Mouse (Mus musculus) left cerebral cortex, postnatal 10 days (tissue): Measurements from ENCODE around the gene Hadh. TPM values are rescaled to one million over a fixed set of nuclear protein-coding genes. Genes with fewer than 3 reads are reported as not detected.

Source experiments
- DNase-seq, 2 experiments: peaks; one replicate each; pipeline ENCODE4 v3.0.0; 2021 to 2022; ENCODE audit warnings: low spot score in 2 of 2, mixed read lengths in 1 of 2; ENCODE audit errors: extremely low spot score in 1 of 2
- intact Hi-C: fragments of 180-260 bp; cut with DNase I; formaldehyde crosslinking; loops from one replicate; pipeline ENCODE4 v1.15.1; 2025
- total RNA-seq, 2 experiments: library from RNA; stranded (reverse); gene quantifications; 2 replicates each; pipeline ENCODE4 v1.2.3; 2021

Hadh gene
- total RNA-seq, 2 experiments from 2014 or later: 20.1 to 20.6 TPM

GRCm38 (mm10) chr3:131274151-131274550 is 2.2 kb upstream of the Hadh start:
- intact Hi-C loops: no loop called here
- no peak for DNase-seq

- intact Hi-C loops: no loop called here
- no peak for DNase-seq
Measured at GRCm38 (mm10) chr3:131272374-131273100, 636 bp upstream of the Hadh start.

- peak; percentile 20 to 73 for DNase-seq
- intact Hi-C loops: no loop called here
Measured at GRCm38 (mm10) chr3:131271157-131271556, 744 bp downstream of the Hadh start.

GRCm38 (mm10) chr3:131270381-131270780 is 1.5 kb downstream of the Hadh start:
- DNase-seq: no peak
- intact Hi-C loops: no loop called here

- intact Hi-C loops: no loop called here
- no peak for DNase-seq
Measured at GRCm38 (mm10) chr3:131266366-131267050, 5.4 kb downstream of the Hadh start.

- DNase-seq: no peak
- intact Hi-C loops: no loop called here
Measured at GRCm38 (mm10) chr3:131265516-131265915, 6.4 kb downstream of the Hadh start.

- intact Hi-C loops: no loop called here
- no peak for DNase-seq
Measured at GRCm38 (mm10) chr3:131263766-131264486, 8.0 kb downstream of the Hadh start.

- DNase-seq: no peak
- intact Hi-C loops: no loop called here
Measured at GRCm38 (mm10) chr3:131260418-131260817, 11.5 kb downstream of the Hadh start.

- intact Hi-C loops: no loop called here
- no peak for DNase-seq
Measured at GRCm38 (mm10) chr3:131259392-131259965, 12.4 kb downstream of the Hadh start.

- intact Hi-C loops: no loop called here
Measured at GRCm38 (mm10) chr3:131258921-131259320, 13.0 kb downstream of the Hadh start.

GRCm38 (mm10) chr3:131255399-131255981 is 16.4 kb downstream of the Hadh start:
- intact Hi-C loops: no loop called here
- DNase-seq: no peak

More at GRCm38 (mm10) chr3:131258921-131259320, 13.0 kb downstream of the Hadh start:
- no peak for DNase-seq

GRCm38 (mm10) chr3:131254991-131255390 is 16.9 kb downstream of the Hadh start:
- no peak for DNase-seq
- intact Hi-C loops: no loop called here

GRCm38 (mm10) chr3:131251601-131252000 is 20.3 kb downstream of the Hadh start:
- intact Hi-C loops: no loop called here

GRCm38 (mm10) chr3:131250978-131251377 is 20.9 kb downstream of the Hadh start:
- intact Hi-C loops: no loop called here
- DNase-seq: no peak

More at GRCm38 (mm10) chr3:131251601-131252000, 20.3 kb downstream of the Hadh start:
- no peak for DNase-seq

- intact Hi-C loops: no loop called here
- DNase-seq: no peak
Measured at GRCm38 (mm10) chr3:131250283-131250682, 21.6 kb downstream of the Hadh start.

GRCm38 (mm10) chr3:131248444-131248843 is 23.5 kb downstream of the Hadh start:
- no peak for DNase-seq
- intact Hi-C loops: no loop called here

GRCm38 (mm10) chr3:131247851-131248250 is 24.1 kb downstream of the Hadh start:
- intact Hi-C loops: no loop called here
- no peak for DNase-seq

- intact Hi-C loops: no loop called here
- DNase-seq: no peak
Measured at GRCm38 (mm10) chr3:131247447-131247846, 24.5 kb downstream of the Hadh start.

- intact Hi-C loops: no loop called here
- DNase-seq: no peak
Measured at GRCm38 (mm10) chr3:131246579-131247046, 25.3 kb downstream of the Hadh start.
